Mouse (Mus musculus) urinary bladder, postnatal 25 days (tissue): ENCODE results near the gene Egfl8.

Experiments
- DNase-seq: peaks from one replicate; pipeline ENCODE4 v3.0.0; 2022; ENCODE audit warnings: low spot score

Gene Egfl8

DNA sequence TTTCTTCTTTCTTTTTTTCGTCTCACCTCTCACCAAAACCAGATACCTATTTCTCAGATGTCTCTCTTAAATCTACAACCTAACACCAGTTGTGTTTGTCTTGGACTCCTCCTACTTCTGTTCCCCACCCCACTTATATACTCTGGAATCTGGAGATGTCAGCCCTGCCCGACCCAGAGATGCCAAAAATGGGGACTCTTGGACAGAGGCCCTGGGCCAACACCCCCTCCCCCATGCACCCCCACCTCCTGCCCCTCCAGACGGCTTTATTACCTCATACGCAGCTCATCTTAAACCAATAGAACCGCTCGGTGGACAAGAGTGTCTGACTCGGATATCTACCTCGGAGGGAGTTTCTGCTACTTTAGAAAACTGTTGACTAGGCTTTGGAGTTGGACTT lies 19.7 kb downstream of the Egfl8 start:
- no peak for DNase-seq

DNA sequence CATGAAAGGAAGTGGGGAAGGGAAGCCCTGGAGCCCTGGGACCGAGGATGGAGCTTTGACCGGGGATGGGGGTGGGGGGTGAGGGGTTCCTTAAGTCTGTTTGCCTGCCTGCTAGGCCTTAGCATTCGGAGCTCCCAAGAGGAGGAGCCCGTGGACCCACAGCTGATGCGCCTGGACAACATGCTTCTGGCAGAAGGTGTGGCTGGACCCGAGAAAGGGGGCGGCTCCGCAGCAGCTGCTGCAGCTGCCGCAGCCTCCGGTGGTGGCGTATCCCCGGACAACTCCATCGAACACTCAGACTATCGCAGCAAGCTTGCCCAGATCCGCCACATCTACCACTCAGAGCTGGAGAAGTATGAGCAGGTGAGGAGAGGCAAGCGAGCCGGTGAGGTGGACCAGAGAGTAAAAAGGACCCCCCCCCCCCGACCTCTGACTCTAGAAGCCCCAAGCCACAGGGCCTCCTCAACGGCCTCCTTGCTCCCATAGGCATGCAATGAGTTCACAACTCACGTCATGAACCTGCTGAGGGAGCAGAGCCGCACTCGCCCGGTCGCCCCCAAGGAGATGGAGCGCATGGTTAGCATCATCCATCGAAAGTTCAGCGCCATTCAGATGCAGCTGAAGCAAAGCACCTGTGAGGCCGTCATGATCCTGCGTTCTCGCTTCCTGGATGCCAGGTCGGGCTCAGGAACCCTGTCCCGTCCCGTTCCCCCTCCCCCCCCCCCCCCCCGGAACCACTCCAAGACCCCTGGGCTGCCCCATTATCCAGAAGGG lies 21.8 kb downstream of the Egfl8 start:
- no peak for DNase-seq

DNA sequence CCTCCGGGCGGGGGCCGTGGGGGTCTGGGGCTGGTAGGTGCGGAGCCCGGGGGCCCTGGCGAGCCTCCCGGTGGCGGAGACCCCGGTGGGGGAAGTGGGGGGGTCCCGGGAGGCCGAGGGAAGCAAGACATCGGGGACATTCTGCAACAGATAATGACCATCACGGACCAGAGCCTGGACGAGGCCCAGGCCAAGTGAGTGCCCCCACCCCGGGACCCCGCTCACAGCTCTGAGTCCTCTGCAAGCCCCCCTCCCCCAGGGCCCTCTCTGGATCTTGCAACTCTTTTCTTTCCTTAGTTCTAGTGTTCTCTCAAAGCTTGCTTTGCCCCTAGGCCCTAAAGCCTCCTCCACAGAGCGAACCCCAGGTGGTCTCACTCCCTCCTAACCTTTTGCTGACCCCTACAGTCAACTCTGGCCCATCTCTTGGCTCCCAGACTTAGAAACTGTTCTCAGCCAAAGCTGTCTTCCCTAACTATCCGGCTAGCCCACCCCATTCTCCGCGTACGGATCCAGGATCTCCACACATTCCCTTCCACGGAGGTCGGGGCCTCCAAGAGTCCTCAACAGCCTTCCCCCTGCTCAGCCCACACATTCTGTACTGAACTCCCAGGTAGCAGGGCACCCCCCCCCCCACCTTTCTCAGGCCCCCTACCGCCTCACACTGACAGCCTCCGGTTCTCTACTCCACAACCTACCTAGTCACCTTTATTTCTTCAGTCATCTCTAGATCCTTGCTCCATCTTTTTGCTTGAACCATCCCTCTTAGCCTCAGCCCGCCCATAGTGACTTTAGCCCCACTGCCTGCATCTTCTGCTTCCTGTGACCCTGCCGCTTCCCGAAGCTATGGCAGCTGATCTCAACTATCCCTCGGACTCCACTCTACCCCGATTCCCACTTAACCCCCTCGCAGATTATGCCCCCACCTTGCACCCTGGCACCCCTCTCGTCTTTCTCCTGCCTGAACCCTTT lies 22.9 kb downstream of the Egfl8 start:
- no peak for DNase-seq

DNA sequence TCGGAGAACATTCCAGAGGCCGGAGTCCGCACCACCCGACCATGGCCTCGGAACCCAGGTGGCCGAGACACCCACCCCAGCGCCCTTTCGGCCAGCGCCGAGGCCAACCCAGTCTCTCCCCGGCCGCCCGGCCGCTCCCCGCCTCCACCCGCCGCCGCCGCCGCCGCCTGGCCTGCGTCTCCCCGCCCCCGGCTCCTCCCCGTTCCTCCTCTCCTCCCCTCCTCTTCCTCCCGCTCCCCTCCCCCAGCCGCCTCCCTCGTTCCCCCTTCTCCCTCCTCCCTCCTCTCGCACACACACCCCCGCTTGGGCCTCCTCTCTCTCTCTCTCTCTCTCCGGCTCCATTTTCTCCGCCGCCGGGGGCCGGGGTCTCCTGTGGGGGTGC lies 23.8 kb downstream of the Egfl8 start:
- DNase-seq: peak; percentile 91

DNA sequence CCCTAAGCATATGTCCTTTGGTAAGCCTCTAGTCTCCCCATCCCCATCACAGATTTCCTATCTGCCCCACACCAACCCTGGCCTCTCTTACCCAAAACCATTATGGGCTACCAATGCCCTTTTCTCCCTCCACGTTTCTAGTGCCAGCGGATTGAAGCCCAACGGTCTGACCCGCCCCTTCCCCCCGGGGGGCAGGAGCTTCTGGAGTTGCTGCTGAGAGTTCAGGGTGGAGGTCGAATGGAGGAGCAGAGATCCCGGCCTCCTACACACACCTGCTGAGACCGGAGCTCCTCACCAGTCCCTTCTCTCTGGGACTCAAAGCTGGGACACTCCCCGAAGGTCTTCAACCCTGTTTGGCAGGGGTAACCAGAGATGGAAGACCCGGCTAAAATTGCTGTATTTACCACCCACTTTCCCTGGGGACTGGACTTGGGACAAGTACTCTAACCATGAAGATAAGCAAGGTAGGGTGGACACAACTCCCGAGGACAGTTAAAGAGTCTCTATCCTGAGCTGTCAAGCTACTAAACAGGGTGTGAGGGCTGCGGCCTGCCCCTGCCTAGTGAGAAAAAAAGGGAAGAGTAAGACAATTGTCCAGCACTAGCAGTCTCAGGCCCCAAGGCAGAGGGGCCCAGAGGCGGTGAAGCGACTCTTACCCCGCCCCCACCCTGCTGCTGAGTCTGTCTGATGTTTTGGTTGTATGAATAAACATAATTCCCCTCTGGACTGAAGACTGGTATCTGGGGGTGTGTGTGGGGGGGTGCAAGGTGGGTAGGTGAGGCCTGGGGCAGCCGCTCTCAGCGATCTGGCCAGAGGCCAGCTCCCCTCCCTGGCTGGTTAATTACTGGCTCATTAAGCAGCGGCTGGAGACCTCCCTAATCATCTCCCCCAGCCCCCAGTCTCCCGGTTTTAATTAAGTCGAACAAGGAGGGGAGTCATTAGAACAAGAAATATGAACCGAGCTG lies 24.5 kb downstream of the Egfl8 start, which contains the start of gene Pbx2:
Gene Pbx2 (plus strand): TSS at position 238 of the 965 bp plus-strand sequence.
- no peak for DNase-seq

DNA sequence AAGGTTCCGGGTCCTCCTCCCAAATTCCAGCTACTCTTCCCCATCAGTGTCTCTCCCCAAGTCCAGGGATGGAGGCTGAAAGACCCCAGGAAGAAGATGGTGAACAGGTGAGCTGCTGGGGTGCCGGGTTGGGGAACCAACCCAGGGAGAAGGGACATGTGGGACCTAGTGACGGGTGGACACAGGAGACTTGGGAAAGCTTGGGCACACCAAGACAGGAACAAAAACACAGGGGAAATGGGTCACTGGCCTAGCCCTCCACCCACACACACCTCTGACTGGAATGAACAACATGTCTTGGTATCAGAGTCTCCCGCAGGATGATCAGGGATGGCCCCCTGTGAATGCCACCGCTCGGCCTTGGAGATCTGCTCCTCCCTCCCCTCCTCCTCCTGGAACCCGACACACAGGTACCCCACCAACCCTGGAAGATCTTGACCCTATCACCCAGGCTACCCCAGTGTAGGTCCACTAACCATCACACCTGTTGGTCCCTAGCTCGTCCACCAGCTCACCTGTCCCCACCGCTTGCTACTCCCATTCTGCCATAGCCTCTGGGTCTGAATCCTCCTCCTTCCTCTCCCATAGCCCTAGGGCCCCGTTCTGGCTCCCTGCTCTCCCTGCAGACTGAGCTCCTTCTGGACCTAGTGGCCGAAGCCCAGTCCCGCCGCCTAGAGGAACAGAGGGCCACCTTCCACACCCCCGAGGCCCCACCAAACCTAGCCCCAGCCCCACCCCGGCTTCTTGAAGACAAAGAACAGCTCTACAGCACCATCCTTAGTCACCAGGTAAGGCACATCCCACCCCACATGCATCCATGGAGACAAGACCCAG lies 25.4 kb downstream of the Egfl8 start:
- no peak for DNase-seq

DNA sequence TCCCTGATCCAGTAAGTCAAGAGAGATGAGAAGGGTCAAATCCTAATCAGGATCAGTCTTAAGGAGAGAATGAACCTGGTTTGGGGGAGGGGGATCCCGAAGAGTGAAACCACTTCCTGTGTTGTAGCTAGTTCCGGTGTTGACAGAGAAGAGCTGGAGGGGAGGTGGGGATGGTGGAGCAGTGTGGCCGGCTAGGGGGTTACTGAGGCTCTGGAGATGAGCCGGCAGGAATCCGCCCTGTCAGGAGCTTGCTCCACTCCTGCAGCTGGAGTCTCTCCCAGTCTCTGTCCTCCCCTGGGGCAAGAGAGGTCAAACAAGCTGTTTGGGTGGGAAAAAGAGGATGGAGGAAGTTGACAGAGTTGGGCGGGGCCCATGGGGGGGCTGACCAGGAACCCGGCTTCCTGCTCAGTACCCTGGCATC lies 26.1 kb downstream of the Egfl8 start, which contains the start of gene Gpsm3:
Gene Gpsm3 (plus strand): TSS at position 126 of the 421 bp plus-strand sequence.
- DNase-seq: peak; percentile 38

DNA sequence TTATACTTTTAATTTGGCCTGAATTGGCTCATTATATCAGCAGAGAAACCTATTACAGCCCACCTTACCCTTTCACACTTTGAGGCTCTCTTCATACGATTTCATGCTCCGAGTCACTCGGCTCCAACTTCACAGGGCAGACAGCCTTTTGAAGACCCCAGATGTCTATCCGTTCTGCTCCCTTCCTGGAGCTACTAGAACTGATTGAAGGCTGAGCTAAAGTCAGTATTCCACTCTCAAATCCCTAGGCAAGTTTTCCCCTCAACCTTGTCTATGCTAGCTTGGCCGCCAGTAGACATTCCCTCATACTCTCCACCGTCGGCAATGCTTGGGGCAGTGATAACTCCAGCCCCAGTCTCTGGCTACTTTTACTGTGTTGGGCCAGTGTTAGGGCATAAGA lies 26.6 kb downstream of the Egfl8 start:
- no peak for DNase-seq

DNA sequence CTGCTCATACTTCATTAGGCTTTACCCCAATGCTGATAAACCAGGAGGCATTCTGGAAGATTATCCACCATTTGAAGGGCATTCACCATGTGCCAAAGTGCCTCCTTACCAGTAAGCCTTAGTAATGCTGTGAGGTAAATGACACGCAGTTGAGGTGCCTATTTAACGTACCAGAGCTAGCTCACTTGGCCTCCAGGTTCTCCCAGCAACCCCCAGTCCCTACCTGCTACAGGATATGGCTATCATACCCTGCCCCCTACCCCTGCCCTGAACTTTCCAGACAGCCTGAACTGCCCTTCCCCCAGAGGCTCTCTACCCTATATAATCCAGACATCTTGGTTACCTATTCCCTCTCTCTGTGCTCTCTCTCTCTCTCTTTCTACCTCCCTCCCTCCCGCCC lies 27.0 kb downstream of the Egfl8 start:
- no peak for DNase-seq

DNA sequence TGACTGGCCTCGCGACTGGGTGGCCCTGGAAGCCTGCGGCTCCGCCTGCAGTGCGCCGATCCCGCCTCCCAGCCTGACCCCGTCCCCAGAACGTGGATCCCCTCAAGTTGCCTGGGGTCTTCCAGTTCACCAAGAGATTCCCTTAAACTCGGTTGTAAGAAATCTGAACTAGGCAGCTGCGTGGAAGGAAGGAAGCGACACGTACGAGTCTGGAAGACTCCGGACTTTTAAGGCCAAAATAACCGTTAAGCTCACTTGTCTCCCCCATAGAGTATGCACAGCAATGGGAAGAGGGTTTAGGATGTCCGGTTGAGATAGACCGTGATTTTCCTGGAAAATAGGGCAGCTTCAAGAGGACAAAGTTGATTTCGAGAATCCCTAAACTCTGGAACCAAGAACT lies 28.0 kb downstream of the Egfl8 start:
- DNase-seq: no peak

DNA sequence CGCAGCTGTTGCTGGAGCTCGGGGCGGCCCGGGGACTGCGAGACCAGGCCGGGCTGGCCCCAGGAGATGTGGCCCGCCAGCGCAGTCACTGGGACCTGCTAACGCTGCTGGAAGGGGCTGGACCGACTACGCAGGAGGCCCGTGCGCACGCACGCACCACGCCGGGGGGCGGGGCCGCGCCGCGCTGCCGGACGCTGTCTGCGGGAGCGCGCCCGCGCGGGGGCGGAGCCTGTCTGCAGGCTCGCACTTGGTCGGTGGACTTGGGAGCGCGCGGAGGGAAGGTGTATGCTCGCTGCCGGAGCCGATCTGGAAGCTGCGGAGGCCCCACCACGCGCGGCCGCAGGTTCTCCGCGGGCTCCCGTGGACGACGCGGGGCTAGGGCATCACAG lies 28.4 kb downstream of the Egfl8 start:
- DNase-seq: peak; percentile 97

DNA sequence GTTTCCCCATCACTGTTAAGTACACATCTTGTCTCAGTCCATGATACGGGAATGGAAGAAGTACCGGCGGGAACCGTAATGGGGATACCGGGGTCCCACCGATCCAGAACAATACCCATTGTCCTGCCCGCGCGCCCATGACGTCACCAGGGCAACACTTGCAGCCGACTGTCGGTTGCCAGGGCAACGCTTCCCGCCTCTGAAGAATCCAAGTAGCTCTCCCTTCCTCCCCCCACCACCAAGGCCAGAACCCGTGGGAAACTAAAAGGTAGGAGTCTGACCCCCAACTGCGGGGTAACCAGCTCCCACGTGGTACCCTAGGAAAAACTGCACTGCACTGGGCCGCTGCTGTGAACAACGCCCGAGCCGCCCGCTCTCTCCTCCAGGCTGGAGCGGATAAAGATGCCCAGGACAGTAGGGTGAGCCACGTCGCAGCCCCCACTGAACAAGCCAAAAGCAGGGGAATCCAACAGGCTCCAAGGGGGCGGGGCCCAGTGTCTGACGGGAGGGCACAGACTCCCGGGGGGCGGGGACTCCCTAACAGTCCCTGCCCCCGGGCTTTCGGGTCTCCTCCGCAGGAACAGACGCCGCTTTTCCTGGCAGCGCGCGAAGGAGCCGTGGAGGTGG lies 28.9 kb downstream of the Egfl8 start:
- DNase-seq: peak; percentile 83

DNA sequence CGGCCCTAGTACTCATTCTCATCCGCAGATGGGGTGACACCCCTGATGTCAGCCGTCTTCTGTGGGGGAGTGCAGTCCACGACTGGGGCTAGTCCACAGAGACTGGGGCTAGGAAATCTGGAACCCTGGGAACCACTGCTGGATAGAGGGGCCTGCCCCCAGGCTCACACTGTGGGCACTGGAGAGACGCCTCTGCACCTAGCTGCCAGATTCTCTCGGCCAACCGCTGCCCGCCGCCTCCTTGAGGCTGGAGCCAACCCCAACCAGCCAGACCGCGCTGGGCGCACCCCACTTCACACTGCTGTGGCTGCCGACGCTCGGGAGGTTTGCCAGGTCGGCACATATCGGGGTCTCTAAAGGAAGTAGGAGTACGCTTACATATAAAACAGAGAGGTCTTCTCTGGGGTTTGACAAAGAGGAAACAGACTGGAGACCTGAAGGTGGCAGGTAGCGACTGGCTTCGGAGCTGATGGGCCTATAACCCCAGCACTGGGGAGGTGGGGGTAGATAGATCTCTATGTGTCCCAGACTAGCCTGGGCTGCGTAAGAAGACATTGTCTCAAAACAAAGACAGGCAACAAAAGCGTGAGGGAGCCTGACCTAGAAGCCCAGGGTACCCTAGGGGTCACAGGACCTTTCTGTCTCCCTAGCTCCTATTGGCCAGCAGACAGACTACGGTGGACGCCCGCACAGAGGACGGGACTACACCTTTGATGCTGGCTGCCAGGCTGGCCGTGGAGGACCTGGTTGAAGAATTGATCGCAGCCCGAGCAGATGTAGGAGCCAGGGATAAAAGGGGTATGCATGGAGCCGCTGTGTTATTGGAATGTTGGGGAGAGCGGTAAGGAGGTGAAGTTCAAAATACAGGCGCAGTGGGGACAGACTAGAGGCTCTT lies 29.6 kb downstream of the Egfl8 start:
- DNase-seq: no peak

DNA sequence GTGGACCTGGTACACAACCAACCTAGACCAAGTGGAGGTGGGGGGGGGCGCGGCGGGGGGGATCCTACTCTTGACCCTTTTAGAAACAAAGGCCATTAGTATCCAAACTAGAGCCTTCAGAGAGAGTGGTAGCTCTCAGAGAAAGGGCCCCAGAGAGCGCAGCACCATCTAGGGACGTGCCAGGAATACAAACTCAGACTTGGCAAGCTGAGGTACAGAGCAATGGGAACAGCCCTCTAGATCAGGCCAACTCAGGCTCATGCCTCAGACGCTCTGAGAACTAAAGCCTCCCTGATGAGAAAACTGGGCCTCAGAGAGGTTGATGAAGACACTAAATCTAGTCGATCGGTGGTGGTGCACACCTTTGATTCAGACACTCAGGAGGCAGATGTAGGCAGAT lies 30.6 kb downstream of the Egfl8 start:
- no peak for DNase-seq

DNA sequence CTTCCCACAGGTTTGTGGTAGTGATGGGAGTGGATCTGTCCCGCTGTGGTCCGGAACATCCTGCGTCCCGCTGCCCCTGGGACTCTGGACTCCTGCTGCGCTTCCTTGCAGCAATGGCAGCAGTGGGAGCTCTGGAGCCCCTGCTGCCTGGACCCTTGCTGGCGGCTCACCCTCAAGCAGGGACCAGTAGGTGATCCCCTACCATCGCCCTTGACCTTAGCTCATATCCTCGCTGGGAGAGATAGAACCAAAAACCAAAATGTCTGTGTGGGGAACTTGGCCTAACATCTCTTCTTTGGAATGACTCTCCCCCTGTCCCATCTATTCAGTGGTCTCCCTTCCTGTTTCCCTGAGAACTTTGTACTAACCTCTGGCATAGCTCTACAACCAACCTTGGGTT lies 32.0 kb downstream of the Egfl8 start:
- no peak for DNase-seq

DNA sequence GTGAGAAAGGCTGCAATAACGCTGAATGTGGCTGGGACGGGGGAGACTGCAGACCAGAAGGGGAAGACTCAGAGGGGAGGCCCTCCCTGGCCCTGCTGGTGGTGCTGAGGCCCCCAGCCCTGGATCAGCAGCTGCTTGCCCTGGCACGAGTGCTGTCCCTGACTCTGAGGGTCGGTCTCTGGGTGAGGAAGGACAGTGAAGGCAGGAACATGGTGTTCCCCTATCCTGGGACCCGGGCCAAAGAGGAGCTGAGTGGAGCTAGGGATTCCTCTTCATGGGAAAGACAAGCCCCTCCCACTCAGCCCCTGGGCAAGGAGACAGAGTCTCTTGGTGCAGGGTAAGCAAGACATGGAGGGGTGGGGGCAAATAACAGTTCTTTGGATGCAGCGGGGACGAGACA lies 32.4 kb downstream of the Egfl8 start:
- DNase-seq: no peak

DNA sequence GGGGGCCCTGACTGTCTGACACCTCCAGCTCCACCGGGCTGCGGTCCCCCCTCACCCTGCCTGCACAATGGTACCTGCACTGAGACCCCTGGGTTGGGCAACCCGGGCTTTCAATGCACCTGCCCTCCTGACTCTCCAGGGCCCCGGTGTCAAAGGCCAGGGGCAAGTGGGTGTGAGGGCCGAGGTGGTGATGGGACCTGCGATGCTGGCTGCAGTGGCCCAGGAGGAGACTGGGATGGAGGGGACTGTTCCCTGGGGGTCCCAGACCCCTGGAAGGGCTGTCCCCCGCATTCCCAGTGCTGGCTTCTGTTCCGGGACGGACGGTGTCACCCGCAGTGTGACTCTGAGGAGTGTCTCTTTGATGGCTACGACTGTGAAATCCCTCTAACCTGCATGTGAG lies 33.2 kb downstream of the Egfl8 start:
- DNase-seq: no peak

DNA sequence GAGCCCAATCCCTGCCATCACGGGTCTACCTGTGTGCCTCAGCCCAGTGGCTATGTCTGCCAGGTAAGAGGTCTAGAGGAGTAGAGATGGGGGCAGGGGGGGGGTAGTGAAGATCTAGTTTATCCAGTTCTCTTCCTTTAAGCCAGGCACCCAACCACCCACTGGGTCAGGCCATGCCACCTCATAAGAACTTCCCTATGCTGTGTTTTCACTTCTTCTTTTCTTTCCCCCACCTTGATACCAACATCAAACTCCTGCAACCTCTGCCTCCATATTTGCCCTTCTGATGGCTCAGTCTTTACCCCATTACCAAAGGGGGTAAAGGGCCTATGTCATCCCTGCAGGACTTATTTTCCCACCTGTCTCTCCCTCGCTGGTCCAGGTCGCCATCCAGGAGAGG lies 37.7 kb downstream of the Egfl8 start:
- no peak for DNase-seq

DNA sequence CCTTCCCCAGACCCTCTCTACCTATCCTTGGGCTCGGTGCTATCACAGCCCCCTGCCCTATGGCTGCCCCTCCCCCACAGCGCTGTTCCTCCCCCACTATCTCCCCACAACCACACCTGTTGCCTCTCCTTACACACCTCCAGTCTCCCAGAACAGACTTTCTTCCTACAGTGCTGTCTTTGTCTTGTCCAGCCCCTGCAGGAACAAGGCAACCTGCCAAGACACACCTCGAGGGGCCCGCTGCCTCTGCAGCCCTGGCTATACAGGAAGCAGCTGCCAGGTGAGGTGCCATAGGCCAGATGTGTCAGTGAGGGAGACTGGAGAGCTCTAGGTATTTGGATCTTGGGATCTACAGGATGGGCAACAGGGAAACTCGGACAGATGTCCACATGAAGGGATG lies 39.2 kb downstream of the Egfl8 start:
- DNase-seq: no peak
